Mouse (Mus musculus) stomach, embryonic 14.5 days (tissue): ENCODE measurements around the gene Cdkl4. TPM values are rescaled to one million over a fixed set of nuclear protein-coding genes. Genes with fewer than 3 reads are reported as not detected.

Experiments
- ATAC-seq: fragments of 200-750 bp; cut with Nextera tagmentation; 2 replicates; pipeline ENCODE4 v1.8.0; 2017; ENCODE audit warnings: low read depth, moderate TSS enrichment; ENCODE audit not compliant: insufficient number of reproducible peaks, insufficient read depth, low FRiP score
- H3K27ac ChIP-seq: fragments of 300-500 bp; sonication (generic); 2 replicates; pipeline ENCODE4 v1.5.1; 2014; ENCODE audit warnings: mild to moderate bottlenecking, low read length, moderate library complexity, mixed read lengths
- H3K27me3 ChIP-seq: fragments of 300-500 bp; sonication (generic); 2 replicates; pipeline ENCODE4 v1.6.1; 2014; ENCODE audit warnings: low read length, control low read depth, mixed read lengths; ENCODE audit not compliant: control insufficient read depth, insufficient read depth
- H3K36me3 ChIP-seq: fragments of 300-500 bp; sonication (generic); 2 replicates; pipeline ENCODE4 v1.6.1; 2014; ENCODE audit warnings: mild to moderate bottlenecking, control low read depth, low read length, moderate library complexity, mixed read lengths; ENCODE audit not compliant: control insufficient read depth, insufficient read depth
- H3K4me1 ChIP-seq: fragments of 300-500 bp; sonication (generic); 2 replicates; pipeline ENCODE4 v1.6.1; 2014; ENCODE audit warnings: low read length, control low read depth, mixed read lengths; ENCODE audit not compliant: control insufficient read depth, insufficient read depth
- H3K4me2 ChIP-seq: fragments of 300-500 bp; sonication (generic); replicated peaks from 2 replicates; pipeline ENCODE4 v1.6.1; 2014; ENCODE audit warnings: low read depth, low read length, control low read depth
- H3K4me3 ChIP-seq: fragments of 300-500 bp; sonication (generic); 2 replicates; pipeline ENCODE4 v1.5.1; 2014; ENCODE audit warnings: low read depth, low read length, control low read depth
- H3K9ac ChIP-seq: fragments of 300-500 bp; sonication (generic); replicated peaks from 2 replicates; pipeline ENCODE4 v1.6.1; 2014; ENCODE audit warnings: low read depth, mild to moderate bottlenecking, control low read depth, low read length, moderate library complexity, mixed read lengths
- H3K9me3 ChIP-seq: fragments of 300-500 bp; sonication (generic); 2 replicates; pipeline ENCODE4 v1.6.1; 2016; ENCODE audit warnings: low read depth, low read length, control low read depth; ENCODE audit not compliant: control insufficient read depth
- WGBS: fragments of 180-500 bp; shearing (Covaris S2); extraction: QIAGEN DNeasy Blood & Tissue Kit; methylation state at CpG from one replicate; pipeline ENCODE4 v1.1.7; 2014; 5-methylcytosine and 5-hydroxymethylcytosine counted together
- polyA plus RNA-seq: library from polyadenylated mRNA; unstranded; fragments of >200 nt; fragmentation: Nextera tagmentation; extraction: Ambion mirVana; gene quantifications from 2 replicates; pipeline ENCODE4 v1.2.1, GENCODE M21; 2014

The Cdkl4 gene
- polyA plus RNA-seq, 1 experiment from 2014 or later: 0.23 TPM

- 62% methylated on average over 13 of the region's 13 CpGs for WGBS
- Histone ChIP-seq H3K9me3 (no peaks in the 10 kb centered on the region), H3K36me3 (peaks cover 70% of the 10 kb centered on the region), H3K9ac (no peak overlapping the region), H3K4me3 (no peak overlapping the region), H3K27me3 (no peaks in the 10 kb centered on the region), H3K4me1 (no peaks in the 10 kb centered on the region), H3K27ac (no peak overlapping the region), H3K4me2 (no peak overlapping the region)
- ATAC-seq: no peak
These were observed 23.8 kb upstream of the Cdkl4 start for GRCm38 (mm10) chr17:80601371-80601770.

- 95% methylated on average over 6 of the region's 6 CpGs for WGBS
- H3K36me3 ChIP-seq: peaks cover 29% of the 10 kb centered on the region
These were observed 5.4 kb upstream of the Cdkl4 start for GRCm38 (mm10) chr17:80583051-80583450.

GRCm38 (mm10) chr17:80579901-80580300, 2.3 kb upstream of the Cdkl4 start:
- no peaks in the 10 kb centered on the region for H3K9me3 ChIP-seq
- 0 out of 2 replicates have a peak, but pooled peaks cover 2% of the 10 kb centered on the region for H3K4me1 ChIP-seq
- ATAC-seq: no peak
- no peak overlapping the region for H3K4me3 ChIP-seq
- H3K27me3 ChIP-seq: no peaks in the 10 kb centered on the region
- H3K9ac ChIP-seq: no peak overlapping the region
- no peak overlapping the region for H3K4me2 ChIP-seq
- 76% methylated on average over 6 of the region's 6 CpGs for WGBS
- no peak overlapping the region for H3K27ac ChIP-seq
- H3K36me3 ChIP-seq: peaks cover 29% of the 10 kb centered on the region

More at GRCm38 (mm10) chr17:80583051-80583450, 5.4 kb upstream of the Cdkl4 start:
- no peak for ATAC-seq
- no peaks in the 10 kb centered on the region for H3K27me3 ChIP-seq
- H3K4me3 ChIP-seq: no peak overlapping the region
- no peak overlapping the region for H3K27ac ChIP-seq
- no peaks in the 10 kb centered on the region for H3K9me3 ChIP-seq
- no peaks in the 10 kb centered on the region for H3K4me1 ChIP-seq
- no peak overlapping the region for H3K4me2 ChIP-seq
- no peak overlapping the region for H3K9ac ChIP-seq

- ATAC-seq: no peak
- 90% methylated on average over 9 of the region's 9 CpGs for WGBS
- peaks cover 24% of the 10 kb centered on the region for H3K36me3 ChIP-seq
These were observed 1.5 kb upstream of the Cdkl4 start for GRCm38 (mm10) chr17:80579089-80579488.

GRCm38 (mm10) chr17:80578041-80578440, 428 bp upstream of the Cdkl4 start:
- Histone ChIP-seq H3K9ac (no peak overlapping the region), H3K9me3 (no peaks in the 10 kb centered on the region), H3K4me1 (0 out of 2 replicates have a peak, but pooled peaks cover 2% of the 10 kb centered on the region), H3K4me3 (no peak overlapping the region), H3K4me2 (no peak overlapping the region), H3K27ac (no peak overlapping the region), H3K27me3 (no peaks in the 10 kb centered on the region), H3K36me3 (peaks cover 14% of the 10 kb centered on the region; the same call in 1 of the 2 replicates)
- no peak for ATAC-seq
- WGBS: 93% methylated on average over 1 of the region's 1 CpGs

More at GRCm38 (mm10) chr17:80579089-80579488, 1.5 kb upstream of the Cdkl4 start:
- Histone ChIP-seq H3K4me1 (0 out of 2 replicates have a peak, but pooled peaks cover 2% of the 10 kb centered on the region), H3K27ac (no peak overlapping the region), H3K9ac (no peak overlapping the region), H3K27me3 (no peaks in the 10 kb centered on the region), H3K9me3 (no peaks in the 10 kb centered on the region), H3K4me2 (no peak overlapping the region), H3K4me3 (no peak overlapping the region)

- peak; percentile 78; the same call in 1 of the 2 replicates for ATAC-seq
- Histone ChIP-seq H3K9me3 (no peaks in the 10 kb centered on the region), H3K36me3 (peaks cover 9% of the 10 kb centered on the region; the same call in 1 of the 2 replicates), H3K4me3 (peak overlapping the region; percentile 35), H3K27ac (no peak overlapping the region), H3K4me2 (peak overlapping the region; percentile 80), H3K4me1 (0 out of 2 replicates have a peak, but pooled peaks cover 2% of the 10 kb centered on the region), H3K9ac (peak overlapping the region; percentile 29; the same call in 1 of the 2 replicates), H3K27me3 (no peaks in the 10 kb centered on the region)
- WGBS: under 1% methylated on average over 30 of the region's 30 CpGs
These were observed 399 bp downstream of the Cdkl4 start for GRCm38 (mm10) chr17:80577214-80577613.

GRCm38 (mm10) chr17:80575008-80575407, 2.6 kb downstream of the Cdkl4 start:
- Histone ChIP-seq H3K4me2 (no peak overlapping the region), H3K36me3 (0 out of 2 replicates have a peak, but pooled peaks cover 3% of the 10 kb centered on the region), H3K27ac (no peak overlapping the region), H3K9ac (no peak overlapping the region), H3K4me1 (0 out of 2 replicates have a peak, but pooled peaks cover 2% of the 10 kb centered on the region), H3K27me3 (no peaks in the 10 kb centered on the region), H3K9me3 (no peaks in the 10 kb centered on the region), H3K4me3 (no peak overlapping the region)
- 72% methylated on average over 7 of the region's 7 CpGs for WGBS
- no peak for ATAC-seq

- WGBS: 79% methylated on average over 7 of the region's 7 CpGs
- H3K9me3 ChIP-seq: no peaks in the 10 kb centered on the region
- H3K4me3 ChIP-seq: no peak overlapping the region
- H3K27me3 ChIP-seq: no peaks in the 10 kb centered on the region
- no peak overlapping the region for H3K9ac ChIP-seq
- 0 out of 2 replicates have a peak, but pooled peaks cover 2% of the 10 kb centered on the region for H3K4me1 ChIP-seq
- no peak overlapping the region for H3K27ac ChIP-seq
- no peak for ATAC-seq
- H3K4me2 ChIP-seq: no peak overlapping the region
- no peaks in the 10 kb centered on the region for H3K36me3 ChIP-seq
These were observed 3.1 kb downstream of the Cdkl4 start for GRCm38 (mm10) chr17:80574471-80574965.
